ENCODE assay signal across 8 mouse cellular contexts in the genomic region with DNA sequence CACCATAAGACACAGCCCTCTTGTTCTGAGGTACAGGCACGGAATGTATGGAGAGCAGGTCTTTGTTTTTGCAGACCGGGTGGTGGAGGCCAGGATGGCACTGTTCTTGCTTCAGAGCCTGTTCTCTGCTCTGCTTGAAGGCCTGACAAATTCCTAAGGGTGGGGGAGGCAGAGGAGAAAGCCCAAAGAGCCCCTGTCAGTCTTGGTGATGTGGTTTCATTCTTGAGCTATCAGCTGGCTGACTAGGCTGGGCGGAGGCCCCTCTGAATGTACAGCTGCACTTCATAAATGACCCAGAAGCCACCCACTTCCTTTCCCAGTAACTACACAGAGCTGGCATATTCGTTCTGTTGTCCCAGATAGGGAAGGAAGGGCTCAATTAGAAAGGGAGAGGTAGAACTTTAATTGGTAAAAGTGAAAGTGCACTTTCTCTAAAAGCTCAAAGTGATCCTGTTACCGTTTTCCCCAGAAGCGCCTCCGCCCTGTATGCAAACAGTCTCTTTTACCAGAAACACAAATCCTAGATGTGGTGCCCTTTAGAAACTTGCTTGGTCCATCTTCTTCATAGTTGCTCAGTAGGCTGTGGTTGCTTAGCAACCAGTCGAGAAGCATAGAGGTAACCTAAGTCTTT.
DNase-seq lines count a peak whose midpoint lies in the region; ATAC-seq and TF ChIP-seq lines count a peak whose summit lies in the region.

No protein-coding gene starts in this region.

- 48% methylated on average over 8 of the region's 8 CpGs for WGBS in kidney, embryonic 14.5 days
- 35% methylated on average over 8 of the region's 8 CpGs for WGBS in intestine, postnatal 0 days

- no peak overlapping the region for H3K27ac ChIP-seq in kidney, embryonic 14.5 days (ENCODE audit: low read depth, low read length)
- H3K27ac ChIP-seq in embryonic fibroblast, embryonic 13.5 days (ENCODE audit: insufficient read depth, low read length), result peak overlapping the region; percentile 98
- no peak overlapping the region for H3K27ac ChIP-seq in intestine, postnatal 0 days (ENCODE audit: low read depth, low read length)

- no peak for DNase-seq in kidney, adult 8-10 months
- DNase-seq in mesoderm, embryonic 11.5 days (ENCODE audit: low read depth, low spot score), result peak; percentile 67
- no peak for DNase-seq in layer of hippocampus, postnatal 25 days (ENCODE audit: extremely low spot score in 1 of 2, low spot score in 1 of 2)
- no peak for DNase-seq in ovary, adult 18-20 months (ENCODE audit: low spot score)

- ATAC-seq in kidney, embryonic 14.5 days (ENCODE audit: low FRiP score, low TSS enrichment), result peak; percentile 64; the same call in 1 of the 2 replicates
- ATAC-seq in intestine, postnatal 0 days, result peak; percentile 41; the same call in 1 of the 2 replicates
- no peak for ATAC-seq in erythroblast, adult 5-6 weeks (replicated peaks; ENCODE audit: low FRiP score, poor library complexity, severe bottlenecking)

- H3K4me1 ChIP-seq in kidney, embryonic 14.5 days (ENCODE audit: control insufficient read depth, insufficient read depth, low read length), result no peaks in the 10 kb centered on the region
- peaks cover 15% of the 10 kb centered on the region for H3K4me1 ChIP-seq in embryonic fibroblast, embryonic 13.5 days (ENCODE audit: control insufficient read depth, insufficient read depth, low read length)
- H3K4me1 ChIP-seq in intestine, postnatal 0 days (replicated peaks; ENCODE audit: control insufficient read depth, insufficient read depth, low read length), result peaks cover 10% of the 10 kb centered on the region

- H3K9me3 ChIP-seq in kidney, embryonic 14.5 days (ENCODE audit: control insufficient read depth, low read length), result no peaks in the 10 kb centered on the region
- H3K9me3 ChIP-seq in intestine, postnatal 0 days (ENCODE audit: control insufficient read depth), result no peaks in the 10 kb centered on the region

- no peak overlapping the region for H3K4me3 ChIP-seq in kidney, embryonic 14.5 days (ENCODE audit: low read length)
- H3K4me3 ChIP-seq in embryonic fibroblast, embryonic 13.5 days (ENCODE audit: insufficient read depth, low read length), result no peak overlapping the region
- no peak overlapping the region for H3K4me3 ChIP-seq in intestine, postnatal 0 days (ENCODE audit: low read depth, low read length)

- TF ChIP-seq CTCF in embryonic fibroblast, embryonic 13.5 days (IDR thresholded peaks at IDR 0.05; ENCODE audit: borderline replicate concordance, insufficient read depth, low read length), result no peak
- TF ChIP-seq CTCF in intestine, postnatal 0 days (IDR thresholded peaks at IDR 0.05; ENCODE audit: low read depth), result no peak

- H3K36me3 ChIP-seq in kidney, embryonic 14.5 days (ENCODE audit: control insufficient read depth, insufficient read depth, low read length), result no peaks in the 10 kb centered on the region
- no peaks in the 10 kb centered on the region for H3K36me3 ChIP-seq in intestine, postnatal 0 days (ENCODE audit: control insufficient read depth, insufficient read depth)

- H3K9ac ChIP-seq in kidney, embryonic 14.5 days (ENCODE audit: low read depth, low read length), result no peak overlapping the region
- H3K9ac ChIP-seq in intestine, postnatal 0 days (ENCODE audit: low read depth, low read length), result 0 out of 2 replicates have a peak overlapping the region, but pooled peaks have one; percentile 1

- 0 out of 2 replicates have a peak, but pooled peaks have one; percentile 27 for TF ChIP-seq POLR2A in embryonic fibroblast, embryonic 13.5 days (IDR thresholded peaks at IDR 0.05; ENCODE audit: low read depth, low read length)

- no peaks in the 10 kb centered on the region for H3K27me3 ChIP-seq in kidney, embryonic 14.5 days (ENCODE audit: control insufficient read depth, insufficient read depth, low read length)
- no peaks in the 10 kb centered on the region for H3K27me3 ChIP-seq in intestine, postnatal 0 days (replicated peaks; ENCODE audit: control insufficient read depth, insufficient read depth, low read length)

- H3K4me2 ChIP-seq in kidney, embryonic 14.5 days (replicated peaks; ENCODE audit: low read depth, low read length), result no peak overlapping the region
- H3K4me2 ChIP-seq in intestine, postnatal 0 days (replicated peaks; ENCODE audit: low read depth), result no peak overlapping the region
